Mouse (Mus musculus): ENCODE results near the gene Asxl2. TPM values are rescaled to one million over a fixed set of nuclear protein-coding genes. Genes with fewer than 3 reads are reported as not detected.

The Asxl2 gene
- polyA plus RNA-seq, 2 experiments = 6.7 to 7.2 TPM

DNA sequence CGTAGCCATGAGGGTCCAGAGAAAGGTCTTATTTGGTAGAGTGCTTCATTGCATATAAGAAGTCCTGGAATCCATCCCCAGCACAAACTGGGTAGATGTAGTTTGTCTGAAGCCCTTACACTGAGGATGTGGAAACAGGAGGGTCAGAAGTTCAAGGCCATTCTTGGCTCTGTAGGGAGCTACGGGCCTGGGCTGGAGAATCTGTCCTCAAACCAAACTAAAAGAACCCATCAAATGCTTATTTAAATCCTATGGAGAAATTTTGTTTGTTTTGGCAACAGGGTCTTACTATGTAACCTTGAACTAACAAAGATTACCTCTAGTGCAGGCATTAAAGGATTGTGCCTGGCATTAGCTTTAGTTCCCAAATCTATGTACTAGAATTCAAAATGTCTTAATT, 14.3 kb downstream of the Asxl2 start:
- peaks cover 10% of the 10 kb centered on the region for H3K36me3 ChIP-seq (replicated peaks; ENCODE audit: control insufficient read depth, insufficient read depth, low read depth)
- no peak overlapping the region for H3K27ac ChIP-seq
- H3K4me1 ChIP-seq (replicated peaks; ENCODE audit: control insufficient read depth in 2 of 2, insufficient read depth in 2 of 2, low read length in 1 of 2) = peaks cover 0 to 2% of the 10 kb centered on the region in 2 experiments; a peak in 1 of 4 replicates
- no peak overlapping the region for H3K4me2 ChIP-seq (ENCODE audit: low read depth)
- TF ChIP-seq CTCF (IDR thresholded peaks at IDR 0.05; ENCODE audit: low read depth) (no peak), EP300 (IDR thresholded peaks at IDR 0.05; ENCODE audit: low read depth) (no peak)
- no peak overlapping the region for H3K4me3 ChIP-seq (ENCODE audit: insufficient read depth in 1 of 2, low read depth in 2 of 2, low read length in 2 of 2)
- WGBS (ENCODE audit: insufficient replicate concordance) = 68% methylated on average over 2 of the region's 2 CpGs
- H3K9me3 ChIP-seq (ENCODE audit: control insufficient read depth, low read length) = no peaks in the 10 kb centered on the region
- H3K9ac ChIP-seq (replicated peaks) = no peak overlapping the region
- no peak for DNase-seq (ENCODE audit: low read depth in 3 of 3, low spot score in 3 of 3)
- H3K27me3 ChIP-seq (ENCODE audit: control insufficient read depth, insufficient read depth, low read length) = no peaks in the 10 kb centered on the region
- ATAC-seq (ENCODE audit: insufficient read depth) = no peak

GRCm38 (mm10) chr12:3441361-3441760, 14.7 kb downstream of the Asxl2 start:
- ATAC-seq (ENCODE audit: insufficient read depth) = no peak
- 29% methylated on average over 5 of the region's 5 CpGs for WGBS (ENCODE audit: insufficient replicate concordance)

GRCm38 (mm10) chr12:3453554-3453953, 26.9 kb downstream of the Asxl2 start:
- Histone ChIP-seq H3K9ac (replicated peaks) (no peak overlapping the region), H3K27me3 (ENCODE audit: control insufficient read depth, insufficient read depth, low read length) (no peaks in the 10 kb centered on the region)
- ATAC-seq (ENCODE audit: insufficient read depth) = no peak

More at GRCm38 (mm10) chr12:3441361-3441760, 14.7 kb downstream of the Asxl2 start:
- peaks cover 10% of the 10 kb centered on the region for H3K36me3 ChIP-seq (replicated peaks; ENCODE audit: control insufficient read depth, insufficient read depth, low read depth)
- no peaks in the 10 kb centered on the region for H3K9me3 ChIP-seq (ENCODE audit: control insufficient read depth, low read length)
- no peak overlapping the region for H3K27ac ChIP-seq
- no peak for DNase-seq (ENCODE audit: low read depth in 3 of 3, low spot score in 3 of 3)
- no peaks in the 10 kb centered on the region for H3K27me3 ChIP-seq (ENCODE audit: control insufficient read depth, insufficient read depth, low read length)
- H3K4me3 ChIP-seq (ENCODE audit: insufficient read depth in 1 of 2, low read depth in 2 of 2, low read length in 2 of 2) = no peak overlapping the region
- no peak overlapping the region for H3K4me2 ChIP-seq (ENCODE audit: low read depth)
- no peak for TF ChIP-seq CTCF (IDR thresholded peaks at IDR 0.05; ENCODE audit: low read depth)
- no peak for TF ChIP-seq EP300 (IDR thresholded peaks at IDR 0.05; ENCODE audit: low read depth)
- no peak overlapping the region for H3K9ac ChIP-seq (replicated peaks)
- H3K4me1 ChIP-seq (replicated peaks; ENCODE audit: control insufficient read depth in 2 of 2, insufficient read depth in 2 of 2, low read length in 1 of 2) = peaks cover 0 to 2% of the 10 kb centered on the region in 2 experiments; a peak in 1 of 4 replicates

DNA sequence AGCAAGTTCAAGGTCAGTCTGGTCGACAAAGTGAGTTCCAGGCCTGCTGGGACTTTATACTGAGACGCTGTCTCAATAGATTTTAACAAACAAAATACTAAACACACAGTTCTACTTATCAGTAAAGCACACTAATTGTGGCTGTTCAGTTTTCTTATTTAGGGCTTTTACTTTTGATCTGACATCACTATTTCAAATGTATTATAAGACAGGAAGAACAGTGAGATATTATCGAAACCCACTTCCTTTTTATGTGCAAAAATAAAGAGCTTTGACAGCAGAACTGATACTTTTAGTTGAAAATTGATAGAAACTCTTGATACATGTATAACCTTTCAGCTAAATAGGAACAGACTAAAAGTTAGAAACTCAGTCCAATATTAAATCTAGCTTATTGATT, 36.4 kb downstream of the Asxl2 start:
- H3K27me3 ChIP-seq (ENCODE audit: control insufficient read depth, insufficient read depth, low read length) = no peaks in the 10 kb centered on the region
- H3K27ac ChIP-seq = no peak overlapping the region
- H3K36me3 ChIP-seq (replicated peaks; ENCODE audit: control insufficient read depth, insufficient read depth, low read depth) = peaks cover 19% of the 10 kb centered on the region
- WGBS (ENCODE audit: insufficient replicate concordance) = 63% methylated on average over 3 of the region's 3 CpGs
- H3K4me3 ChIP-seq (ENCODE audit: insufficient read depth in 1 of 2, low read depth in 2 of 2, low read length in 2 of 2) = no peak overlapping the region
- no peaks in the 10 kb centered on the region for H3K9me3 ChIP-seq (ENCODE audit: control insufficient read depth, low read length)
- ATAC-seq (ENCODE audit: insufficient read depth) (no peak), DNase-seq (ENCODE audit: low read depth in 3 of 3, low spot score in 3 of 3) (no peak)
- no peaks in the 10 kb centered on the region for H3K4me1 ChIP-seq (replicated peaks; ENCODE audit: control insufficient read depth in 2 of 2, insufficient read depth in 2 of 2, low read length in 1 of 2)
- TF ChIP-seq EP300 (IDR thresholded peaks at IDR 0.05; ENCODE audit: low read depth) = no peak
- TF ChIP-seq CTCF (IDR thresholded peaks at IDR 0.05; ENCODE audit: low read depth) = no peak
- H3K4me2 ChIP-seq (ENCODE audit: low read depth) = no peak overlapping the region
- H3K9ac ChIP-seq (replicated peaks) = no peak overlapping the region

More at GRCm38 (mm10) chr12:3453554-3453953, 26.9 kb downstream of the Asxl2 start:
- H3K9me3 ChIP-seq (ENCODE audit: control insufficient read depth, low read length) = no peaks in the 10 kb centered on the region
- no peaks in the 10 kb centered on the region for H3K4me1 ChIP-seq (replicated peaks; ENCODE audit: control insufficient read depth in 2 of 2, insufficient read depth in 2 of 2, low read length in 1 of 2)
- no peak for DNase-seq (ENCODE audit: low read depth in 3 of 3, low spot score in 3 of 3)
- H3K4me2 ChIP-seq (ENCODE audit: low read depth) = no peak overlapping the region
- H3K4me3 ChIP-seq (ENCODE audit: insufficient read depth in 1 of 2, low read depth in 2 of 2, low read length in 2 of 2) = no peak overlapping the region
- no peak for TF ChIP-seq CTCF (IDR thresholded peaks at IDR 0.05; ENCODE audit: low read depth)
- no peak for TF ChIP-seq EP300 (IDR thresholded peaks at IDR 0.05; ENCODE audit: low read depth)
- H3K27ac ChIP-seq = no peak overlapping the region
- peaks cover 35% of the 10 kb centered on the region for H3K36me3 ChIP-seq (replicated peaks; ENCODE audit: control insufficient read depth, insufficient read depth, low read depth)
- 87% methylated on average over 3 of the region's 3 CpGs for WGBS (ENCODE audit: insufficient replicate concordance)

DNA sequence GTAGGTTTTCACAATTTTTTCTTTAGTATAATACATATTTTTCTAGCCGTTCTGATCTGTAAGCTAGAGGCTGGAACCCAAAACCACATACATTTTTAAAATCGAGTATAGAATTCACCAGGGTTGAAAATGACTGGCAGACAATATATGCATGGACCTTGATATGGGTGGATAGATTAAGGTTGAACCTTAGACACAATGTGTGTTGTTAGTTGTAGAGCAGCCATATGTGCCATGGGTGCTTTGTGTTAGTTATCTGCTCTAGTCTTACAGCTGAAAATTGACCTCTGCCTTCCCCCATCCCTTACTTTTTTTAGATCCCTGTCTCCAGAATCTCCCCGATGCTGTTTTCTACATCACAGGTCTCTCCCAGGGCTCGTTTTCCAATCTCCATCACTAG, 73.0 kb downstream of the Asxl2 start:
- ATAC-seq (ENCODE audit: insufficient read depth) = no peak

More for the DNA sequence above, 73.0 kb downstream of the Asxl2 start:
- H3K36me3 ChIP-seq (replicated peaks; ENCODE audit: control insufficient read depth, insufficient read depth, low read depth) = peaks cover 54% of the 10 kb centered on the region
- H3K9ac ChIP-seq (replicated peaks) = no peak overlapping the region
- no peaks in the 10 kb centered on the region for H3K9me3 ChIP-seq (ENCODE audit: control insufficient read depth, low read length)
- H3K4me1 ChIP-seq (replicated peaks; ENCODE audit: control insufficient read depth in 2 of 2, insufficient read depth in 2 of 2, low read length in 1 of 2) = no peaks in the 10 kb centered on the region
- no peak overlapping the region for H3K27ac ChIP-seq
- TF ChIP-seq CTCF (IDR thresholded peaks at IDR 0.05; ENCODE audit: low read depth) = no peak
- TF ChIP-seq EP300 (IDR thresholded peaks at IDR 0.05; ENCODE audit: low read depth) = no peak
- DNase-seq (ENCODE audit: low read depth in 3 of 3, low spot score in 3 of 3) = no peak
- no peaks in the 10 kb centered on the region for H3K27me3 ChIP-seq (ENCODE audit: control insufficient read depth, insufficient read depth, low read length)
- WGBS (ENCODE audit: insufficient replicate concordance) = 75% methylated on average over 4 of the region's 4 CpGs
- H3K4me2 ChIP-seq (ENCODE audit: low read depth) = no peak overlapping the region
- no peak overlapping the region for H3K4me3 ChIP-seq (ENCODE audit: insufficient read depth in 1 of 2, low read depth in 2 of 2, low read length in 2 of 2)
